Mouse (Mus musculus): ENCODE data around the gene Arl8a. TPM values are rescaled to one million over a fixed set of nuclear protein-coding genes. Genes with fewer than 3 reads are reported as not detected.

Gene Arl8a
- 42.2 TPM for polyA plus RNA-seq (2014; fragmentation: Illumina TruSeq; extraction: RNeasy Lipid Tissue Mini Kit (QIAGEN cat#74804); ENCODE audit: insufficient read depth, low read depth, low replicate concordance)

GRCm38 (mm10) chr1:135146077-135146945 lies at the start of gene Arl8a:
Gene Arl8a, plus strand, starts transcription at chr1:135146824.

GRCm38 (mm10) chr1:135105124-135105523 lies 41.5 kb upstream of the Arl8a start, which contains the start of gene Lgr6:
Gene Lgr6, minus strand, starts transcription at chr1:135105276.

GRCm38 (mm10) chr1:135132473-135132872 lies 14.2 kb upstream of the Arl8a start, which contains the start of gene Ptpn7:
Gene Ptpn7, plus strand, starts transcription at chr1:135132700.

GRCm38 (mm10) chr1:135167435-135167834 lies 20.8 kb downstream of the Arl8a start, which contains the start of gene Gpr37l1:
Gene Gpr37l1, minus strand, starts transcription at chr1:135167681.

Other genes starting within 250 kb of the Arl8a start
- gene Ppp1r12b, start 190.9 kb upstream of the Arl8a start, polyA plus RNA-seq (2014; fragmentation: Illumina TruSeq; extraction: RNeasy Lipid Tissue Mini Kit (QIAGEN cat#74804); ENCODE audit: insufficient read depth, low read depth, low replicate concordance), result 7.1 TPM
- gene Ube2t, start 184.3 kb upstream of the Arl8a start, polyA plus RNA-seq (2014; fragmentation: Illumina TruSeq; extraction: RNeasy Lipid Tissue Mini Kit (QIAGEN cat#74804); ENCODE audit: insufficient read depth, low read depth, low replicate concordance), result 1.4 TPM
- 2.3 TPM for gene Lgr6, start 41.5 kb upstream of the Arl8a start, polyA plus RNA-seq (2014; fragmentation: Illumina TruSeq; extraction: RNeasy Lipid Tissue Mini Kit (QIAGEN cat#74804); ENCODE audit: insufficient read depth, low read depth, low replicate concordance)
- gene Ptpn7, start 14.1 kb upstream of the Arl8a start, polyA plus RNA-seq (2014; fragmentation: Illumina TruSeq; extraction: RNeasy Lipid Tissue Mini Kit (QIAGEN cat#74804); ENCODE audit: insufficient read depth, low read depth, low replicate concordance), result 2.6 TPM
- 0.27 TPM for gene Gpr37l1, start 20.9 kb downstream of the Arl8a start, polyA plus RNA-seq (2014; fragmentation: Illumina TruSeq; extraction: RNeasy Lipid Tissue Mini Kit (QIAGEN cat#74804); ENCODE audit: insufficient read depth, low read depth, low replicate concordance)
- 18.8 TPM for gene Elf3, start 111.7 kb downstream of the Arl8a start, polyA plus RNA-seq (2014; fragmentation: Illumina TruSeq; extraction: RNeasy Lipid Tissue Mini Kit (QIAGEN cat#74804); ENCODE audit: insufficient read depth, low read depth, low replicate concordance)
- 43.3 TPM for gene Rnpep, start 137.3 kb downstream of the Arl8a start, polyA plus RNA-seq (2014; fragmentation: Illumina TruSeq; extraction: RNeasy Lipid Tissue Mini Kit (QIAGEN cat#74804); ENCODE audit: insufficient read depth, low read depth, low replicate concordance)
- 64.8 TPM for gene Timm17a, start 167.0 kb downstream of the Arl8a start, polyA plus RNA-seq (2014; fragmentation: Illumina TruSeq; extraction: RNeasy Lipid Tissue Mini Kit (QIAGEN cat#74804); ENCODE audit: insufficient read depth, low read depth, low replicate concordance)
- 7.1 TPM for gene Lmod1, start 178.0 kb downstream of the Arl8a start, polyA plus RNA-seq (2014; fragmentation: Illumina TruSeq; extraction: RNeasy Lipid Tissue Mini Kit (QIAGEN cat#74804); ENCODE audit: insufficient read depth, low read depth, low replicate concordance)
- gene Shisa4, start 228.4 kb downstream of the Arl8a start, polyA plus RNA-seq (2014; fragmentation: Illumina TruSeq; extraction: RNeasy Lipid Tissue Mini Kit (QIAGEN cat#74804); ENCODE audit: insufficient read depth, low read depth, low replicate concordance), result 5.9 TPM